Mouse (Mus musculus): ENCODE measurements at regions not wholly inside any gene's neighbourhood (a gene's known extent, or its start where the extent isn't known, plus 50 kb on each side); places are given as distances from the start of the nearest gene placed in this dataset.
A peak's percentile ranks its signal among the peaks of the same experiment; 100 is the strongest.
"Not testable (repeated sequence)": the region's sequence is repeated elsewhere in the genome, so short reads cannot be mapped to it uniquely, and the experiment has no call there.

DNA sequence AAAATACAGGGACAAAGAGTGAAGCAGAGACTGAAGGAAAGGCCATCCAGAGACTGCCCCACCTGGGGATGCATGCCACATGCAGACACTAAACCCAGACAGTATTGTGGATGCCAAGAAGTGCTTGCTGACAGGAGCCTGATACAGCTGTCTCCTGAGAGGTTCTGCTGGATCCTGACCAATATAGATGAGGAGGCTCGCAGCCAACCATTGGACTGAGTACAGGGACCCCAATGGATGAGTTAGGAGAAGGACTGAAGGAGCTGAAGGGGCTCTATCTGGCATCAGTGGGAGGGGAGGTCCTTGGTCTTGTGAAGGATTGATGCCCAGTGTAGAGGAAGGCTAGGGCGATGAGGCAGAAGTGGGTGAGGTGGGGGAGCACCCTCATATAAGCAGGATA lies 514.4 kb downstream of the Gja1 start:
- DNase-seq (ENCODE audit: low spot score) = not testable (repeated sequence)

DNA sequence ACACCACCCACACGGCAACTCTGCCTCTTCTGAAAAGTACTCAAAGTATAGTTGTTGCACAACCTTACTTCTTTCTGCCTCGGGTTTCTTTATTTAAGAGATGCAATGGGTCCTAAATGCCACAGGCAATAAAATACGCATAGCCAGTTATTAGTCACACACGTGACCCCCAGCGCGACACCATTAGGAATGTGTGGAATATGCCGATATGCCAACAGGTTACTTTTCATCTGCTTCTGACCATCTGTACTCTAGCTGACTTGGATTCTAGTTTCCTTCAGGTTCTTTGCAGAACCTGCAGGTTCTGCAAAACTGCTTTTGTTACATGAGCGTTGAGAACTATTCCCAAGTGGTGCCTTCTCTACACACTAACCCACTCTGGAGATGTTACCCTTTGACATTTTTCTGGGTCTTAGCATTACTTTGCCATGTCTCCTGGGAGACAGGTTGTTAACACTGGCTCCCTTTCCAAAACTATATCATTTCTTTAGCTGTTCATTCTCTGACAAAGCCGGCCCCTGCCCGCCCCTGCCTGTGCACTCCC lies 515.6 kb downstream of the Gja1 start:
- DNase-seq (ENCODE audit: low spot score) = no peak

DNA sequence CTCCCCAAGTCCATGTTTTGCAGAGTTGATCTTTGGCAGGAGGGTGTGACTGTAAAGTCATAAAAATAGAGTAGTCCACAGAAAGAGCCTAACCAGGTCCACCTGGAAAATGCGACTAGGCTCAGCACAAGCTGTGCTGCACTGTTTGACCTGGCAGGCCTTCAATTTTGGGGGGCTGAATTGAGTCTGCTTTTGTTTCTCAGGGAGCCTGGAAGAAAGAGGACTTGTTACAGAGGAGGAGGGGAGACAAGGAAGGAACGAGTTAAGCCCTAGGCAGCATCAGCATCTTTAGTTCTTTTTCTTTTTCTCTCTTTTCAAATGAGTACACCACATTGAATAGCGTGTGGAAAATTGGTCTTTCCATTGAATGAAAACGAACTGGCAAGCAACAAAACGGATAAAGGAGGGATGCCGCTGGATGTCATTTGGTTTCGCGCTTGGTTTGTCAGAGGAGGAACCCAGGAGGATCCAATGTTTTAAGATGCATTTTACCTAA lies 516.1 kb downstream of the Gja1 start:
- no peak for DNase-seq (ENCODE audit: low spot score)

DNA sequence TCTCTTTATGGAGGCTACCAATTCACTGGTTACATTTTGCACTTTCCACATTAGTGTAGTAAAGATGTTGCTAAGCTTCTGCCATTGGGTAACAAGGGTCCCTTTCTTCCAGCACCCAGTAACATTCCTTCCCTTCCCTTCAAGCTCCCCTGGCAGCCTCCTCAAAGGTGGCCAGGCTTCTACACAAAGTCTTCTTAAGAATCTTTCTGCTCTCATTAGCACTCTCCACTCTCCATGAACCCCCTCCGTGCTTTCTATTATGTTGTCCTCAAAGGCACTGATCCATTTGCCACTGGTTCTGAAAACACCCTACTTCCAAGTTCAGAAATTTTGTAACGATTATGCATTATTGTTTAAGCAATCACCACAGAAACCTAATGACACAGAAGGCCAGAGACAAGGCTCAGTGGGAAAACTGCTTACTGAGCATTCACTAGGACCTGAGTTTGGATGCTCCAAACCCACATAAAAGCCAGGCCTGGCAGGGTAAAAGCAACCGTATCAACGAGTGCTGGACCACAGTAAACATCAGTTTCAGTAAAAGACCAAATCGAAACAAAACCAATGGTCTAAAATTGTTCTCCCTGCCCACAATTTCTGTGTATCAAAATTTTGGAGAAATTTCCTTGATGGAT lies 522.6 kb downstream of the Gja1 start:
- no peak for DNase-seq (ENCODE audit: low spot score)

DNA sequence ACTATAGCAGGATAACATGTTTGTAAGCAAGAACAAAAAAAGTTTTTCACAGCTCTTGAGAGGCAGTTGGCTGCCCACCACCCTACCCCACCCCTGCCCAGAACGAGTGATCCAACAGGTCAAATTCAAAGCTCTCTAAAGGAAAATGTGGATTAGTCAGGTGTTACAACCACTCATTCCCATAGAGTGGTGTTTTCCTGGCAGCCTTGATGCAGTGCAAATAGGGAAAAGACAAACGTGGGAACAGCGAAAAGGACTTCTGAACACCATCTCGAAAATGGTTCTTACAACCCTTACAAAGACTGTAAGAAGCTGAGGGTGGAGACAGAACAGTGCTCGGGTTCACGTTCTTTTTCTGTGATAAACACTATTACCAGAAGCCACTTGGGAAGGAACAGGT lies 523.8 kb downstream of the Gja1 start:
- no peak for DNase-seq (ENCODE audit: low spot score)

DNA sequence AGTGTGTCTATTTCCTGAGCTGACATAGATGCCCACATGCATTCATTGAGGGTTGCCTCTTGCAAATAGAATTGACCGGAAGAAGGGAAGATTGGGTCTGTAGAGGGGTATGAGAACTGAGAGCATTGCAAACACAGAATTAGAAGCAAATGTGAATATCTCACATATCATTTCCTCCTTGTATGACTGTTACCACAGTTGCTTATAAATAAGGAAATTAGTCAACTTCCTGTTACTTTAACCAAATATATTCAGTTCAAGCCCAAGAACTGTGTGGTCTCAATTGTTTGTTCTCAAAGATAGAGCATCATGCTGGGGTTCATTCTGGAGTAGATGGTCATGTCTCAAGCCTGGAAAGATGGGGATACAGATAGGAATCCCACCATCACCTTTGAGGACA lies 535.6 kb downstream of the Gja1 start:
- DNase-seq (ENCODE audit: low spot score) = no peak

DNA sequence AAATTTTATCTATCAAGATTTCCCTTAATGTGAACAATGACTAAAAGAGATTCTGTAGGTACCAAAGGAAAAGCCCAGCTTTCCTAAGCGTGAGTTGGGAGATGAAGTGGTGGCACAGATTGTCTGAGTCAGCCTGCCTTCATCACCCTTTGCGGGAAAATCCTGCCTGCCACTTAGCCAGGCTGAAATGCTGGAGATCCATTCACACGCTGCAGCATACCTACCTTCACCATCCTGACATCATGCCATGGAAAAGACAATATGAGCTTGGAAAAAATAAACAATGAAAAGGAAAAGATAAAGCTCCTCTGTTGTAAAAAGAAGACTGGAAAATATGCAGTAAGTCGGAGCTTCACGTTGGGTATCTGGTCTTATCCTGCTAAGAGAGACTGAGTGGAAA lies 537.0 kb downstream of the Gja1 start:
- no peak for DNase-seq (ENCODE audit: low spot score)

DNA sequence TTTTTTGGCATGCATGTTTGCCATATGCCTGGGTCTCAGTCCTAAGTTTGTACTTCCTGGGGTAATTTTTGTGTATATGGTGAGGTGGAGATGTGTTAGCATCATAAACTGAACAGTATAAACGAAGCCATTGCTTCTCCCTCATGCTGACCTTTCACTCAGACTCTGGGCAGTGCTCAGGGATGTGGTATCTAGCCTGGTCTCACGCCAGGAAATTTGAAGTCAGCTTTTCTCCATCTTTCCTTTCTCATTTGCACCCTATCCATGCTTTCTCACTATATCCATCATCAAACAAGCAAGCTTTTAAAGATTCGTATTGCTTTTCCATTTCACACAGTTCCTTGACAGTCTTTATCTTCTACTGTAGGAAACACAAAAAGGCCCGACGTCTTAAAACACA lies 541.3 kb downstream of the Gja1 start:
- DNase-seq (ENCODE audit: low spot score) = no peak

DNA sequence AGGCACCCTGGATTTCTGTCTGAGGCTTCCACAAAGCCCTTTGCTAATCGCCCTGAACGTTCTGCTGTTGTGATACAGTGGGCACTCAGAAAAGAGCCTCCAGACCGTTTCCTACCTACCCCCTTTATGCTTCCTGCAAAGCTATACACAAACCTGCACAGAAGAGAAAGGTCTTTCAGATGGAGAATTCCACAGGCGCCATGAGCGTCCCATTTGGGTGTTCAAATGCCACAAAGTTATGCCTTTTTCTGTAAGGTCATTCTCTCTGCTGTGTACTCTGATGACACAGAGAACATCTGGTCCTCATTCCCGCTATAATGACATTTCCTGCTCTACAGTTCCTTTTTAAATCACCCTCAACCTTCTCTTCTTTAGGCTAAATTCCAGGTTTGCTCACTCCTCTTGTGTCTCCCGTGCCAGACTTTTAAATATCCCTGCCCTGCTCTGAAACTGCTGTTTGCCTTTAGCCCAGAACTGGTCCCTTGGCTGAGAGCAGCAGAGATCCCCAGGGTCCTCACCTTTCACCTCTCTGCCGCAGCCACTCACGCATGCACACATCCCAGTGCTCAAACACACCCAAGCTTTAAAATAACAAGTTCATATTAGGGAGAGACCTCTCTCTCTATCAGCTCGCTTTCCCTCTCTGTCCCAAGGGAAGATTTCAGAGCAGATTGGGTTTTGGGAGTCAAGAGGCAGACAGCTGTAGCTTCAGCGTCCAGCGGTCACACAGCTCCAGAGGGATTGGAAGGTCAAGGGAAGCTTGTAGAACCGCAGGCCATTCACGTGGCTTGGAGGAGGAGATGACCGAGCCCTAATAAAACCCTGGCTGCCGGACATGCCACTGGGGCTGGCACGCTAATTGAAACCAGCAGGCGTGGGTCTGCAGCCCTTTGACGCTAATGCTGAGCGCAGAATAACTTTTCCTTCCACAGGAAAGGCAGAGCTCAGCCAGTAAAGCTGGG lies 543.9 kb downstream of the Gja1 start:
- peak; percentile 53 for DNase-seq (ENCODE audit: low spot score)

DNA sequence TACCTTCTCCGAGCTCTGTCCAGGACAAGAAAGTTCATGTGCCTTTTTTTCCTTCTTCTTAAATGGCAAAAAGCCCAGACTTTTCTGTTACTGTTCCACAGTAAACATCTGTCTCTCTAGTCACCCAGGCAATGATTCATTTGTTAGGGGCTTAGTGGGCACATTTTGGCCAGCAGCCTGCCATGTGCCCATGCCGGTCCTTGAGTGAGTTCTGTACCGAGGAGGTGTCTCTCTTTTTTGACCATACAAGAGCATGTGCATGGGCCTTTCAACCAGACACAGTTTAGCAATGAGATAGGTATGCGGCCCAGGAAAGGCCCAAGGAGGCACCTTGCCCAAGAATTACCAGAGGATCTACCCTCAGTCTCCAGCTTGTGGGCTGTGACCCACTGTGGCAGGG lies 551.0 kb upstream of the Hsf2 start:
- no peak for DNase-seq (ENCODE audit: low spot score)

DNA sequence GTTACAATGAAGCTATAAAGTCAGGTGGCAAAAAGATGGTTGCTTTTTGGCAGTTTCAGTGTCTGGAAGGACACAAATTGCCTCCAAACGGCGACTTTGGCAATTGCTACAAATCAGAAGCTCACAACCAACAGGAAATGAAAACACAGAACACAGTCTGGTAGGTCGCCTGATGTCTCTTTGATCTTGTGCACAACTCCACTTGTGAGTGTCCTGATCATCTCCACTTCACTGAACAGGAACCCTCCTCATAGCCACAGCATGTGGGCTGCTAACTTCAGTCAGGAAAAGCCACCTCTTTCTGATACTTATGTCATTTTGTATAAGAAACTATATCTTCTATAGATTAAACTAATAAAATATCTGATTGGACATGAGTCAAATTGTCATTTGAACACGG lies 544.2 kb upstream of the Hsf2 start:
- no peak for DNase-seq (ENCODE audit: low spot score)

DNA sequence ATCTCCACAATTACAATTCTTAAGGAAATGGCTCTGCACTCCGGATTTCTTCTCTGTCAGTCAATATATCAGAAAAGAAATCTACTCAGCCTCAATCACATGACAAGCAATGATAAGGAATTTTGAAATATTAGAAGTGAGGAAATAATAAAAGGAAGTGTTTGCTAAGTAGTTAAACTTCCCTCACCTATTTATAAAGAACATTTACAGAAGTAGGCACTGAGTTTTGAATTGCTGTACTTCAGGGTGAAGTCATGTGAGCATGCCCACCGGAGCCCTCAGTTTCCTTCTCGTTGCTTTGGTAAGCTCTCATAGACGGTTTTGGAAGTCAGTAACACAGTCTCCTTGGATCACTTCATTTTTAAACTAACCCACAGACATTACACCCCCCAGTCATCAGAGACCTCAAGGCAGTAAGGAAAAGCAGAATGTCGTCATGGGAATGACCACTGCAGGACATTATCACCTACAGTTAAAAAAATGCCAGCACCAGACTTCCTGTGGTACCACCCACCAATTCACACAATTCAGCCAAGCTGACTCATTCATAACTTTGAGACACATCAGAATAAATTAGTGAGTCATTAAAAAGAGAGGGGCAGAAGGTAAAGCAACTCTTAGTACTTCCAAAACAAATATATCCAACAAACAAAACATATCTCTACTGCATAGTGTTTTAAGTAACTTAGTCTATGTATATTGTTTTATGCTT lies 541.6 kb upstream of the Hsf2 start:
- no peak for DNase-seq (ENCODE audit: low spot score)

DNA sequence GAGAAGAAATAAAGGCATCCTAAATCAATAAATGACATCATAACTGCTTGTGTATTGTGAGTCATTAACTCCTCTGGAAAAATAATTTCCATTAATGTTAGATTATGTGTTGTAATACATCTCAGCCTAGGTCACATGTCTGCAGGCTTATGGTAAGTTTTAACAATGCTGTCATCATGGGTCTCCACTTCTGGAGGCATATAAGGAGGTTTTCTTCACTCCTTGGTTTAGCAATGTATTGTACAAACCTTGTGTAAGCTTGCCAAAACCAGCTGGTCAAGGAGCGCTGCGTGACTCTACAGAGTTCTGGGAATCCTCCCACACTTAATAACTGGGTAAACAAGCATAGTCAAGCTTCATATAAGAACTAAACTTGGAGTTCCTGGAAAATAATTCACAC lies 529.5 kb upstream of the Hsf2 start:
- DNase-seq (ENCODE audit: low spot score) = no peak

DNA sequence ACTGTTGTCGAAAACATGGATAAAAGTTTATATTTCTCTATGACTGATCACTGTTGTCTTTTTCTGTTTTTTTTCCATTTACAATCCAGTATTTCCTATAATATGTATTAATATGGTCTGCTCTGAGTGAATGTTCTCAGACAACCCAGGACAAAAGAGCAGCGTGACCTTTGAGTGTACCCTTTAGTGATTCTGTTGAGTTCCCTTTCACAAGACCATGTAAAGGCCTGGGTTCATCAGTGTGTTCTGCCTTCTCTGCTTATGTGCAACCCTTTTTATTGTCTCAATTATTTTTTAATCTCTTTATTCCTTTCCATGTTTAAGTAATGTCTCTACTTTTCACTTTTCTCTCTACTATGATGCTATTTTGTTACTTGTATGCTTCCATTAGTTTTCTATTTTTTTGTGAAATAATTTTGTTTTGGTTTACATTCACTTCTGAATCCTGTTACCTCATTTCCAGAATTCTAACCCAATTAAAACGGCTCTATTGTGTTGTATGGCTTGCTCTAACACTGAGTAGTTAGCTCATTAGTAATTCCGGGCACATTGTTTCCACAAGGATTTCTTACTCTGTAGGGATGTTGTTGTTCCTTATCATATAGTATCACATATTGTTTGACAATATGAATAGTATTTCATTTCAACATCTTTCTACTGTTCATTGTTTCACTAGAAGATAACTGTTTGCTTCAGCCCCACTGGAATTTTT lies 523.9 kb upstream of the Hsf2 start:
- DNase-seq (ENCODE audit: low spot score) = no peak

DNA sequence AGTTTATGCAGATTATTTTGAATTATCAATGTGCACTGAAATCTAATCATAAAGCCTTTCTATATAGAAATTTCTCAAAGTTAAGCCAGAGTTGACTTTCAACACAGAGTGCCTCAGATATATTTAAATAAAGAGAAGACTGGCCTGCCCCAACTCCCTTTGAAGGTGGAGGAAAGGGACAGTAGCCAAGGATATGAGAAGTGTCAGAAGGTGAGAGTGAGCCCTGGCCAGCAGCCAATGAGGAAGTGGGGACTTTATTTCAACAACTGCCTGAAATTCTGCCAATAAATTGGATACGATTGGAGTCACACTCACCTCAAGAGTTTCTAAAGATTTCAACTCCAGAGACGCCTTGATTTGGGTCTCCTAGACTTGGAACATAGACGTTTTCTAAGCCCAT lies 523.0 kb upstream of the Hsf2 start:
- no peak for DNase-seq (ENCODE audit: low spot score)

DNA sequence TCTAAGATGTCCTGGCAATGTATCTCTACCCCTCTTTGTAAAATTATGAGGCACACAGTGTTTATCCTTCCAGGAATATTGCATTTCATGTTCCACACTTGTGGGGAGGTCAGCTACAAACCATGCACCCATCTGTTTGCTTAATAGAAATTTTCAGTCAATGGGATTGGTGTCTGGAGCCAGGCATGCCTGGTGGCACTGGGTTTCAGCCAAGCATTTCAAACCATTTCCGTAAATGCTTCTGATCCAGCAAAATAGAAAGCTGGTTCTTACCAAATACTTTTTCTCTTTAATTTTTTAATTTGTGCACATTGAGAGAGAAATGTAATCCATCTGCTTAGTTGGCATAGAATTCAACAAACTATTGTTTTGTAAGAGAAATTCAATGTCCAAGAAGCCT lies 517.3 kb upstream of the Hsf2 start:
- DNase-seq (ENCODE audit: low spot score) = no peak

DNA sequence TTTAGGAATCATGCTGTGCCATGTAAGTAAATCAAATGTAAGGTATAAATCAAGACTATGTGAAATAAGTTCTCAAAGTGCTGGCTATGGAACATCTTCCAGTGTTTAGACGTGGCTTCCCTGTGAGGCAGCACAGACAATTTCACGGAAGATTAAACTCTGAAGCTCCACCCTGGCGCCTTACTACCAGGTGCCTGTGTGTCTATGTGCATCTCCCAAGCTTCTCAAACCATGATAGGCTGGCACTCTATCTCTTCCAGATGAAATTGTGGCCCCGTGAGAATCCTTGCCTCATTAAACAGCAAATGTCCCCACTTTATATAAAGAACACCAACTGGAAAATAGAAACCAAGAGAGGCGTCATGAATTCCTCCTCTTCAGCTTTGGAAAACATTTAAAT lies 511.4 kb upstream of the Hsf2 start:
- no peak for DNase-seq (ENCODE audit: low spot score)

DNA sequence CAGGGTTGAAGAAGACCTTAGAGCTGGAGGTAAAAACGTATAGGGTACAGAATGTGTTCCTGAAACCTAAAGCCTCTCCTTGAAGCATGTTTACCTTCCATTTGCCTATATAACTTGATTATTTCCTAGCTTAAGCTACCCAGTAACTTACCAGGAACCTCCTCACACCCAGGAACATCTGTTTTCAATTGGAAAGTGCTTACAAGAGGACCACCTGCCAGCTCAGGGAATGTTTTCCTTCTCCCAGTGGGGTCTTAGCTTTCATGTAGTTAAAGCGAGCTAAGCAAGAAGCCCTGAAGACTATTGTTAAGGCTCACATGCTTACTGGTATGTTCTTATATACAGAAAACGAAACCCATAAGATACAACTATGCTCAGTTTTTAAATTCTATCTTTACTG lies 506.6 kb upstream of the Hsf2 start:
- DNase-seq (ENCODE audit: low spot score) = no peak

DNA sequence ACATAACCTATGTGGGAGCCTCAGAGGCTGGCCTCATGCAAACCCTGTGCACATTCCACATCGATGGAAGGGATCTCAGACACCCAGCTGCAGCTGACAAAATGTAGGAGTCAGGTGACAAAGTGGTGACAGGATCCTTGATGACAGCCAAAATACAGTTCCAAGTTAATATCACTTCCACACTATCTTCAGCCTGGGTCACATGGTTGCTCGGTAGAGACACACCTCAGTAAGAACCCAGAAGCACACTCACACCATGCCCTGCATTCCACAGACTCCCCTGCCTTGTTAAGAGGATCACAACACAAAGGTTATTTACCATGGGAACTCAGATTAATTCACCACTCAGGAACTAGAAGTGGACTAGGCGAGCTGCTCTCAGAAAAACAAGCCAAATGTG lies 505.4 kb upstream of the Hsf2 start:
- DNase-seq (ENCODE audit: low spot score) = no peak

DNA sequence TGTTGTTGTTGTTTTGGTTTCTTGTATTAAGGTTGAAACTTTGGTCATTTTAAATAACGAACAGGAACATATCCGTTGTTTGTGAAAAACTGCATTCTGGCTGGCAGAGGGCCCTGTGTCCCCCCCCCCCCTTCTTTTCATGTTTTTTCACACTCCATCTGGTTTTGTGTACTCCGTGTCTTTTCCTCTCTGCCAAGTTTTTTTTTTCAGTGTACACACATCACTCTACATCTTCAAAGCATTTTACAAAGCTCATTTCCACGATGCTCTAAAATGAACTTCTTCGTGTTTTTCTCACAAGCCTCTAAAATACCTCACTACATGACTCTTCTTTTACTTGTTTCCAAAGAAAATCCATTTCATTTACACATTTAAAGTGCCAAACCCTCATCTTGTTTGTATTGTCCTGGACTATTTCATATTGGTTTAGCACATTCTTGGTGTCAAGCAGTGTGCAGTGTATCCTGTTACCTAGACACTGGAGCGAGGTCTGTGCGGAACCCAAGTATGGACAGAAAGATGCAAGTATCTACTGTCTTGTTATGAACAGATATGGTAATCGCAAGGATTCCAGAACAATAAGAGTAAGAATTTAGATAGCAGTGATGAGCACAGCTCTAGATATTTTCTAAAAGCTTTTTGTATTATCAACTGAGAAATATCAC lies 503.5 kb upstream of the Hsf2 start:
- DNase-seq (ENCODE audit: low spot score) = no peak

DNA sequence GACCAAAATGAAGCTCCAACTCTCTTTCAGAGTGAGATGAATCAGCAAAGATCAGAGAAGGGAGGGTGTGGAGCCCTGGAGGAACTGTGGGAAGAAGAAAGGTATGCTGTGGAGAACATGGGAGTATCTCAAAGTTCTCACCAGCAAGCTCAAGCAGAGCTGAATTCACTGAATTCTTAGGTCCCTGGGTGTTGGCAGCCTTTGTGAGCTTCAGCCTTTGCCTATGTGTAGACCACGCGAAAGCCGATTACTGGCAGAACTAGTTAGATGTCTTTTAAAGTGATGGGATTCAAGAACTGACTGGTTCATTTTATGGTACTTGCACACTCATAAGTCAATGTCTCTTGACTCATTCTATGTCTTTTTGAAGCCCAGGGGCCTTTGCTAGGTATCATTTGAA lies 491.2 kb upstream of the Hsf2 start:
- DNase-seq (ENCODE audit: low spot score) = no peak

Measured in gastrocnemius, adult 18-20 months (tissue).